ENCODE assay signal across 9 mouse cellular contexts in the genomic region with DNA sequence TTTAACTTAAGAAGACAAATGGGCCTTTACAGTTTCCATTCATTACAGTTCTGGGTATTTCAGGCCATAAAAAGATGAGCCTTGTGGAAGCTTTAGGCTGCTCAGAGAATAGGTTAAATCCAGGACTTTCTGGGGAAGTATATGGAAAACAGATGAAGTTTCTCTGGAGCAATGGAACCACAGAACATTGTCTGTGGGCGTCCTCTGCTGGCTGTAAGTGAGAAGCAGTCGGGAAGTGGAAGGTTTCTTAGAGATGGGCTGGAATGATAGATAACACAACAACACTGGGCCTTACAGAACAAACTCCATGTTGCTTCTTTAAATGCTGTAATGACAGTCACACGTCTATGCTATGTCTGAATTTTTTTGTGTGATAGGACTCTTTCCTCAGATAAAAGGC. TPM values are rescaled to one million over a fixed set of nuclear protein-coding genes. Genes with fewer than 3 reads are reported as not detected.
DNase-seq lines count a peak whose midpoint lies in the region; ATAC-seq and TF ChIP-seq lines count a peak whose summit lies in the region.
"Had no signal": no experiment of that assay in that cellular context is flagged by ENCODE, and none has a peak within 500 bp of the region (broad histone marks: within the 10 kb centered on the region; RNA-seq: fewer than 3 reads in every experiment).

No protein-coding gene starts in this region.

- no peak for DNase-seq in CH12.LX (ENCODE audit: extremely low read depth)
- DNase-seq in R1 (ENCODE audit: low read depth, low spot score) = peak; percentile 57
- DNase-seq in left cerebral cortex, postnatal 14 days (ENCODE audit: low spot score in 2 of 2) = peak; percentile 81 to 83
- no peak for DNase-seq in T-cell, adult 2 months (ENCODE audit: low spot score)
- DNase-seq in thymus, postnatal 14 days = no peak

- intact Hi-C loops in left cerebral cortex, postnatal 14 days (cut with DNase I) = loop anchor here (5.0 kb wide), 2 partner anchors 125 to 420 kb away; a partner anchor contains a TSS

- H3K27ac ChIP-seq in intestine, postnatal 0 days (ENCODE audit: low read depth, low read length) = no peak overlapping the region
- H3K27ac ChIP-seq in intestine, embryonic 16.5 days (ENCODE audit: low read length) = no peak overlapping the region
- H3K27ac ChIP-seq in CH12.LX (ENCODE audit: insufficient read depth, low read depth) = no peak overlapping the region
- H3K27ac ChIP-seq: neural tube, embryonic 12.5 days had no signal

- H3K27me3 ChIP-seq in intestine, postnatal 0 days (replicated peaks; ENCODE audit: control insufficient read depth, insufficient read depth, low read length) = no peaks in the 10 kb centered on the region
- no peaks in the 10 kb centered on the region for H3K27me3 ChIP-seq in intestine, embryonic 16.5 days (replicated peaks; ENCODE audit: control insufficient read depth, insufficient read depth, low read length)
- H3K27me3 ChIP-seq in CH12.LX (replicated peaks) = no peaks in the 10 kb centered on the region
- H3K27me3 ChIP-seq: neural tube, embryonic 12.5 days had no signal

- TF ChIP-seq CTCF in intestine, postnatal 0 days (IDR thresholded peaks at IDR 0.05; ENCODE audit: low read depth) = peak; percentile 82
- TF ChIP-seq CTCF in CH12.LX (conservative IDR thresholded peaks at IDR 0.05 in 1 of 2, IDR thresholded peaks at IDR 0.05 in 1 of 2; ENCODE audit: low read depth in 2 of 2, low read length in 2 of 2) = peak in 1 of 2 experiments; percentile 38; a peak in 2 of 4 replicates

- H3K4me3 ChIP-seq in intestine, postnatal 0 days (ENCODE audit: low read depth, low read length) = no peak overlapping the region
- no peak overlapping the region for H3K4me3 ChIP-seq in intestine, embryonic 16.5 days (ENCODE audit: low read length)
- H3K4me3 ChIP-seq in CH12.LX (replicated peaks in 1 of 3; ENCODE audit: low read depth in 2 of 3, low read length in 2 of 3, poor library complexity in 1 of 3) = no peak overlapping the region
- H3K4me3 ChIP-seq: neural tube, embryonic 12.5 days had no signal

- no peaks in the 10 kb centered on the region for H3K4me1 ChIP-seq in intestine, postnatal 0 days (replicated peaks; ENCODE audit: control insufficient read depth, insufficient read depth, low read length)
- H3K4me1 ChIP-seq in intestine, embryonic 16.5 days (ENCODE audit: control insufficient read depth, insufficient read depth, low read length) = no peaks in the 10 kb centered on the region
- H3K4me1 ChIP-seq in CH12.LX (ENCODE audit: control insufficient read depth in 1 of 2, insufficient read depth in 2 of 2) = peaks cover 3 to 38% of the 10 kb centered on the region in 2 experiments; a peak in 3 of 4 replicates
- H3K4me1 ChIP-seq: neural tube, embryonic 12.5 days had no signal

- no peaks in the 10 kb centered on the region for H3K9me3 ChIP-seq in intestine, postnatal 0 days (ENCODE audit: control insufficient read depth)
- H3K9me3 ChIP-seq in intestine, embryonic 16.5 days (ENCODE audit: control insufficient read depth, low read length) = no peaks in the 10 kb centered on the region
- H3K9me3 ChIP-seq in CH12.LX (replicated peaks; ENCODE audit: low read length) = peaks cover 4% of the 10 kb centered on the region
- H3K9me3 ChIP-seq: neural tube, embryonic 12.5 days had no signal

- no peak for ATAC-seq in intestine, postnatal 0 days
- ATAC-seq in intestine, embryonic 16.5 days = no peak
- ATAC-seq in frontal cortex, adult (ENCODE audit: low TSS enrichment) = peak; percentile 64

- no peak for TF ChIP-seq EP300 in CH12.LX (IDR thresholded peaks at IDR 0.05; ENCODE audit: low read length)

- dilution Hi-C loops in CH12.LX (cut with MboI; ENCODE audit: extremely low pct_ligation_motif_present, extremely low pct_unique_long_range_greater_than_20kb, low sequenced_read_pairs) = no loop called here

- H3K4me2 ChIP-seq in intestine, postnatal 0 days (replicated peaks; ENCODE audit: low read depth) = no peak overlapping the region
- no peak overlapping the region for H3K4me2 ChIP-seq in intestine, embryonic 16.5 days (ENCODE audit: low read depth, low read length)
- no peak overlapping the region for H3K4me2 ChIP-seq in CH12.LX (ENCODE audit: insufficient read depth, low read depth, poor library complexity, severe bottlenecking)
- H3K4me2 ChIP-seq: neural tube, embryonic 12.5 days had no signal

- TF ChIP-seq POLR2A in CH12.LX (IDR thresholded peaks at IDR 0.05; ENCODE audit: low read depth, low read length) = no peak

- no peaks in the 10 kb centered on the region for H3K36me3 ChIP-seq in intestine, postnatal 0 days (ENCODE audit: control insufficient read depth, insufficient read depth)
- H3K36me3 ChIP-seq in intestine, embryonic 16.5 days (ENCODE audit: control insufficient read depth, insufficient read depth, low read length) = no peaks in the 10 kb centered on the region
- H3K36me3 ChIP-seq in CH12.LX (replicated peaks in 1 of 2; ENCODE audit: control insufficient read depth in 1 of 2, insufficient read depth in 1 of 2, low read length in 1 of 2) = peaks cover 9 to 89% of the 10 kb centered on the region in 2 experiments
- H3K36me3 ChIP-seq: neural tube, embryonic 12.5 days had no signal

- no peak overlapping the region for H3K9ac ChIP-seq in intestine, postnatal 0 days (ENCODE audit: low read depth, low read length)
- H3K9ac ChIP-seq in intestine, embryonic 16.5 days (ENCODE audit: low read depth, low read length) = no peak overlapping the region
- H3K9ac ChIP-seq in CH12.LX (ENCODE audit: insufficient read depth, low read depth) = no peak overlapping the region
- H3K9ac ChIP-seq: neural tube, embryonic 12.5 days had no signal

- H3K79me2 ChIP-seq in CH12.LX (replicated peaks; ENCODE audit: control insufficient read depth, extremely low read depth, insufficient read depth, poor library complexity, severe bottlenecking) = no peaks in the 10 kb centered on the region

- in situ Hi-C loops in CH12.LX (cut with MboI; ENCODE audit: low pct_ligation_motif_present, low pct_unique_long_range_greater_than_20kb, low sequenced_read_pairs) = no loop called here

- peak; percentile 30 for TF ChIP-seq RAD21 in CH12.LX (IDR thresholded peaks at IDR 0.05; ENCODE audit: low read depth, low read length)

- 24% methylated on average over 3 of the region's 3 CpGs for WGBS in intestine, postnatal 0 days
- 26% methylated on average over 3 of the region's 3 CpGs for WGBS in intestine, embryonic 16.5 days

TF ChIP-seq in CH12.LX, 34 proteins besides CTCF, POLR2A, EP300 and RAD21:
- TF ChIP-seq SMC3 (IDR thresholded peaks at IDR 0.05; ENCODE audit: low read depth, low read length) (0 out of 2 replicates have a peak, but pooled peaks have one; percentile 17), MAZ (IDR thresholded peaks at IDR 0.05; ENCODE audit: low read depth, low read length) (no peak)

RNA-seq across cellular contexts. Expression of a gene that starts 10.8 kb away (rescaled TPM):
- polyA plus RNA-seq in intestine, postnatal 0 days (2015; fragmentation: Nextera tagmentation; extraction: Ambion mirVana) = 1.5 and 2.1 TPM in 2 replicates
- polyA plus RNA-seq in intestine, embryonic 16.5 days (2015; fragmentation: Nextera tagmentation; extraction: Ambion mirVana) = 3.4 and 4.2 TPM in 2 replicates
- total RNA-seq in CH12.LX (2012; rRNA removed) (9.3 and 11.7 TPM in 2 replicates), CH12.LX (2014; rRNA removed) (11.2 and 12.5 TPM in 2 replicates)
- polyA plus RNA-seq in CH12.LX (2012; ENCODE audit: insufficient read length, low read depth) = 16.5 TPM in 2 replicates
- total RNA-seq in left cerebral cortex, postnatal 14 days (2021) = 10 to 100 TPM in 1 of 2 experiments, 1 to 10 TPM in 1; 7.9 to 11.0 TPM

Comparison
In these comparisons a context has a peak if more than half of its experiments do, and no peak if none do; other contexts are left out.
1. DNase-seq: peak in R1 (single experiment) and left cerebral cortex, postnatal 14 days (2 of 2); none in CH12.LX (single experiment), T-cell, adult 2 months (single experiment) and thymus, postnatal 14 days (single experiment).